Mouse (Mus musculus): ENCODE measurements around the gene Bcam. TPM values are rescaled to one million over a fixed set of nuclear protein-coding genes. Genes with fewer than 3 reads are reported as not detected.

Bcam gene
- total and polyA plus RNA-seq, 3 experiments: 190 to 240 (median 214) TPM

DNA sequence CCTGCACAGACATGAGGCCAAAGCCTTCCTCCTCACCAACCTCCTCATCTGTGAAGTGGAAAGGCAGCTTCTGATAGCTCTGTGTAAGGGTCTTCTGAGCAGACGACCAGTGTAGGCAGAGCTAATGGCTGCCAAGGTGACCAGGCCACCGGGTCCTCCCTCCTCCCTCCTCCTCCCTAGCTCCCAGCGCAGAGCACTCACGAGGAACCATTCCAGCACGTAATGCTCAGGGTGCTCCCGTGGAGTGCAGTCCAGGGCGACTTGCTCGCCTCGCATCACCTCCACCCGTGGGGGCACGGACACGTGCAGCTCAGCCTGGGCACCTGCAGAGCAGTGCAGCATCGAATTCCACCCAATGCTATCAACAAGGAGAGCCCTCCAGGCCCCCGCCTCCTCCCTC, 2.6 kb downstream of the Bcam start:
- H3K27ac ChIP-seq: peak overlapping the region; percentile 96
- TF ChIP-seq CTCF (IDR thresholded peaks at IDR 0.05) (no peak), EP300 (IDR thresholded peaks at IDR 0.05; ENCODE audit: insufficient read depth, low read depth, low read length) (peak; percentile 66; the same call in 1 of the 2 replicates), POLR2A (IDR thresholded peaks at IDR 0.05; ENCODE audit: insufficient read depth, low read depth, low read length) (peak; percentile 31; the same call in 1 of the 2 replicates)
- peak in 1 of 2 experiments; percentile 41 for DNase-seq
- H3K36me3 ChIP-seq (ENCODE audit: control insufficient read depth, insufficient read depth, low read length): peaks cover 6% of the 10 kb centered on the region
- intact Hi-C loops (cut with DNase I): loop anchor here (2.0 kb wide), 1 partner anchor 13 kb away; no protein-coding TSS in a partner anchor
- WGBS: 45% methylated on average over 14 of the region's 14 CpGs
- H3K4me1 ChIP-seq (ENCODE audit: control insufficient read depth, insufficient read depth, low read length): peaks cover 17% of the 10 kb centered on the region
- H3K4me3 ChIP-seq: peak overlapping the region; percentile 93
- H3K27me3 ChIP-seq (ENCODE audit: control insufficient read depth, insufficient read depth, low read length): no peaks in the 10 kb centered on the region
- H3K9ac ChIP-seq (ENCODE audit: low read depth, low read length): peak overlapping the region; percentile 91
- no peaks in the 10 kb centered on the region; the same call in 1 of the 2 replicates for H3K79me2 ChIP-seq (replicated peaks; ENCODE audit: control insufficient read depth, insufficient read depth, low read length)

DNA sequence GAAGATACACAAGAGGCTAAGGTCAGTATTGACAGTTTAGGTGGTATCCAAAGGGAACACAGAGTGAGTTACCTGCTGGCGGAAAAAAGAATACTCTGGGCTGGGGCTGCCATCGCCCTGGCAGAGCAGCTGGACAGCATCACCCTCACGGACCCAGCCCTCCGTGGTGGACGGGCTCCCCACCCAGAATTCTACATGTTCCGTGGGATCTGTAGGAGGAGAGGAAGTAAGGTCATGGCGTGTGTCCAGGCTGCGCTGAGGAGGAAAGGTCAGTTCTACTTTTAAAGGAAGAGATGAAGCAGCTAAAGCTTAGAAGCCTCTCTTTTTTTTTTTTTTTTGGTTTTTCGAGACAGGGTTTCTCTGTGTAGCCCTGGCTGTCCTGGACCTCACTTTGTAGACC, 6.2 kb downstream of the Bcam start:
- H3K27ac ChIP-seq: peak overlapping the region; percentile 69
- WGBS: 46% methylated on average over 9 of the region's 9 CpGs
- H3K27me3 ChIP-seq (ENCODE audit: control insufficient read depth, insufficient read depth, low read length): no peaks in the 10 kb centered on the region
- DNase-seq: peak in 1 of 2 experiments; percentile 52
- no peak overlapping the region for H3K9ac ChIP-seq (ENCODE audit: low read depth, low read length)
- peaks cover 17% of the 10 kb centered on the region for H3K4me1 ChIP-seq (ENCODE audit: control insufficient read depth, insufficient read depth, low read length)
- peaks cover 12% of the 10 kb centered on the region for H3K36me3 ChIP-seq (ENCODE audit: control insufficient read depth, insufficient read depth, low read length)
- intact Hi-C loops (cut with DNase I): no loop called here
- no peak for TF ChIP-seq CTCF (IDR thresholded peaks at IDR 0.05)
- no peak for TF ChIP-seq POLR2A (IDR thresholded peaks at IDR 0.05; ENCODE audit: insufficient read depth, low read depth, low read length)
- TF ChIP-seq EP300 (IDR thresholded peaks at IDR 0.05; ENCODE audit: insufficient read depth, low read depth, low read length): no peak
- H3K79me2 ChIP-seq (replicated peaks; ENCODE audit: control insufficient read depth, insufficient read depth, low read length): no peaks in the 10 kb centered on the region; the same call in 1 of the 2 replicates
- H3K4me3 ChIP-seq: no peak overlapping the region

DNA sequence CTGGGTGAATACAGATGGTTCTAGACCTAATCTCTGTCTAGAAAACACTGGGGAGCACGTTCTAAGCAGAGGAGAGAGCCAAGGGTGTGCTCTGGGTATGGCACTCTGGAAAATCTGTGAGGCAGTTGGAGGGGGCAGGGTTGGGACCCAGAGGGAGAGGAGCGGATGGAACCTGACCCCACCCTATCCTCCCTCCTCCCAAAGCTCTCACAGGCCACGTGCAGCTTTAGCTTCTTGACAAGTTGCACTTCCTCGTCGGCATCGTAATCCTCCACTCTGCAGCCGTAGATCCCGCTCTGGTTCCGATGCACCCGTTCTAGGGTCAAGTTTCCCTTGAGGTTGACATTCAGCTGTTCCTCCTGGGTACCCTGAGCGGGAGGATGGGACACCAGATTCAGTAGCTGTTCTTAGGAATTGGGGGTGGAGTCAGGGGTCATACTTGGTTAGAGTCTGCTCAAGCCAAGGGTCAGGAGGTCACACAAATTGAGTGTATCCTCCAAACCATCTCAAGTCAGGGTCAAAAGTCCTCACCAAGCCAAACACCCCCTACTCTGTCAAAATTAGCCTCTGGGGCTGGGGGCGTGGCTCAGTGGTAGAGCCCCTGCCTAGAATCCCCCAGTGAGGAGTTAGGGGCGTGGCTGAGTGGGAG, 6.9 kb downstream of the Bcam start:
- peak; percentile 70; the same call in 1 of the 2 replicates for TF ChIP-seq EP300 (IDR thresholded peaks at IDR 0.05; ENCODE audit: insufficient read depth, low read depth, low read length)
- no peak for TF ChIP-seq POLR2A (IDR thresholded peaks at IDR 0.05; ENCODE audit: insufficient read depth, low read depth, low read length)
- Histone ChIP-seq H3K4me3 (no peak overlapping the region), H3K27me3 (ENCODE audit: control insufficient read depth, insufficient read depth, low read length) (no peaks in the 10 kb centered on the region), H3K79me2 (replicated peaks; ENCODE audit: control insufficient read depth, insufficient read depth, low read length) (no peaks in the 10 kb centered on the region; the same call in 1 of the 2 replicates), H3K4me1 (ENCODE audit: control insufficient read depth, insufficient read depth, low read length) (peaks cover 17% of the 10 kb centered on the region), H3K27ac (peak overlapping the region; percentile 69), H3K9ac (ENCODE audit: low read depth, low read length) (no peak overlapping the region), H3K36me3 (ENCODE audit: control insufficient read depth, insufficient read depth, low read length) (peaks cover 15% of the 10 kb centered on the region)
- DNase-seq: peak; percentile 52 to 67
- intact Hi-C loops (cut with DNase I): no loop called here
- WGBS: 45% methylated on average over 13 of the region's 13 CpGs

DNA sequence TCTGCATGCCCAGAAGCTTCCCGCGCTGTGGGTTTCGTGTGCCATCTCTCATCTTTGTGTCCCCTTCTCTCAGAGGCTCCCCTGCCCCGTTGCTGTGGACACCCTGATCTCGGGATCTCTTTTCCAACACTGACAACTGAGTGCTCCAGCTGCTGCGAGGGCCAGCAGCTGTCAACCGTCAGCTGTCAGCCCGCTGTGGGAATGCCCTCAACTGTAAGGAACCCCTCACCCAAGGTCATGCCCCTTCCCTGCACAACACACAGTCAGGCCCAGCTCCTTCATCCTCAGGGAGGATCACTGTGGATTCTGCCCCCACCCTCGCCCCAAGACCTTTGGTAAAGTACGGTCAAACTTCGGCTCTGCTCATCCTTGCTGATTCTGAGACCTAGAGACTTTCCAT, 8.5 kb downstream of the Bcam start:
- Histone ChIP-seq H3K27me3 (ENCODE audit: control insufficient read depth, insufficient read depth, low read length) (no peaks in the 10 kb centered on the region), H3K36me3 (ENCODE audit: control insufficient read depth, insufficient read depth, low read length) (peaks cover 15% of the 10 kb centered on the region), H3K79me2 (replicated peaks; ENCODE audit: control insufficient read depth, insufficient read depth, low read length) (no peaks in the 10 kb centered on the region; the same call in 1 of the 2 replicates), H3K27ac (no peak overlapping the region; the same call in 1 of the 2 replicates), H3K9ac (ENCODE audit: low read depth, low read length) (no peak overlapping the region), H3K4me3 (no peak overlapping the region), H3K4me1 (ENCODE audit: control insufficient read depth, insufficient read depth, low read length) (peaks cover 13% of the 10 kb centered on the region)
- no peak for TF ChIP-seq CTCF (IDR thresholded peaks at IDR 0.05)
- TF ChIP-seq POLR2A (IDR thresholded peaks at IDR 0.05; ENCODE audit: insufficient read depth, low read depth, low read length): no peak
- TF ChIP-seq EP300 (IDR thresholded peaks at IDR 0.05; ENCODE audit: insufficient read depth, low read depth, low read length): no peak
- intact Hi-C loops (cut with DNase I): no loop called here
- WGBS: 66% methylated on average over 11 of the region's 11 CpGs
- no peak for DNase-seq

GRCm38 (mm10) chr7:19760021-19760420, 10.8 kb downstream of the Bcam start:
- DNase-seq: peak; percentile 44 to 52
- WGBS: 34% methylated on average over 13 of the region's 13 CpGs
- Histone ChIP-seq H3K4me1 (ENCODE audit: control insufficient read depth, insufficient read depth, low read length) (peaks cover 22% of the 10 kb centered on the region), H3K4me3 (no peak overlapping the region), H3K36me3 (ENCODE audit: control insufficient read depth, insufficient read depth, low read length) (peaks cover 20% of the 10 kb centered on the region), H3K27ac (peak overlapping the region; percentile 62), H3K27me3 (ENCODE audit: control insufficient read depth, insufficient read depth, low read length) (no peaks in the 10 kb centered on the region), H3K9ac (ENCODE audit: low read depth, low read length) (peak overlapping the region; percentile 44), H3K79me2 (replicated peaks; ENCODE audit: control insufficient read depth, insufficient read depth, low read length) (no peaks in the 10 kb centered on the region)
- 0 out of 2 replicates have a peak, but pooled peaks have one; percentile 3 for TF ChIP-seq CTCF (IDR thresholded peaks at IDR 0.05)
- TF ChIP-seq EP300 (IDR thresholded peaks at IDR 0.05; ENCODE audit: insufficient read depth, low read depth, low read length): peak; percentile 26; the same call in 1 of the 2 replicates
- TF ChIP-seq POLR2A (IDR thresholded peaks at IDR 0.05; ENCODE audit: insufficient read depth, low read depth, low read length): 0 out of 2 replicates have a peak, but pooled peaks have one; percentile 47
- intact Hi-C loops (cut with DNase I): no loop called here

DNA sequence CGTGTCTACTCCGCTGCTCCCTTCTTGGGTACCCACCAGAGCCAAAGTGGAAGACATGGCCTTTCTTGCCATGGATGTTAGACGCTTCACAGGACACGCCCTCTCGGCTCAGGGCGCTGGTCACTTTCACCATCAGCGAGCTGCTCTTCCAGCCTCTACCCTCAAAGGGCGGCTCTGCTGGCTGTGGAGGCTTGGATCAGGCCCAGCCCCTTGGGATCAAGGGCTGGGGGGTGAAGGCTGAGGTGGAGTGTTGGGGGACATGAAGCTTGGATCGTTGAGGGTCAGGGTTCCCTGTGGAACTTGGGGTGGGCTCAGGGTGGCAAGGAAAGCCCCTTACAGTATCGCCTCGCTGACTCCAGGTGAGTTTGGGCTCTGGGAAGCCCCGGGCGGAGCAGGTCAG, 12.2 kb downstream of the Bcam start:
- no peak overlapping the region for H3K27ac ChIP-seq
- intact Hi-C loops (cut with DNase I): no loop called here
- WGBS: 85% methylated on average over 13 of the region's 13 CpGs
- H3K9ac ChIP-seq (ENCODE audit: low read depth, low read length): no peak overlapping the region
- peaks cover 20% of the 10 kb centered on the region for H3K36me3 ChIP-seq (ENCODE audit: control insufficient read depth, insufficient read depth, low read length)
- no peaks in the 10 kb centered on the region for H3K79me2 ChIP-seq (replicated peaks; ENCODE audit: control insufficient read depth, insufficient read depth, low read length)
- H3K4me3 ChIP-seq: no peak overlapping the region
- no peaks in the 10 kb centered on the region for H3K27me3 ChIP-seq (ENCODE audit: control insufficient read depth, insufficient read depth, low read length)
- TF ChIP-seq CTCF (IDR thresholded peaks at IDR 0.05): no peak
- no peak for TF ChIP-seq EP300 (IDR thresholded peaks at IDR 0.05; ENCODE audit: insufficient read depth, low read depth, low read length)
- TF ChIP-seq POLR2A (IDR thresholded peaks at IDR 0.05; ENCODE audit: insufficient read depth, low read depth, low read length): no peak
- no peak for DNase-seq
- H3K4me1 ChIP-seq (ENCODE audit: control insufficient read depth, insufficient read depth, low read length): peaks cover 22% of the 10 kb centered on the region

All from heart, adult 2 months (tissue).